Mouse (Mus musculus) skeletal muscle tissue, adult 2 months (tissue): ENCODE results near the gene Srgap3.
"Not testable (repeated sequence)": the region's sequence is repeated elsewhere in the genome, so short reads cannot be mapped to it uniquely, and the experiment has no call there.

Source experiments
- DNase-seq: peaks from one replicate; pipeline ENCODE4 v3.0.0-alpha.2; 2012; ENCODE audit warnings: low read depth, low spot score

Srgap3 gene

GRCm38 (mm10) chr6:112861351-112862297, 85.4 kb downstream of the Srgap3 start:
- DNase-seq: no peak

GRCm38 (mm10) chr6:112860290-112860689, 86.8 kb downstream of the Srgap3 start:
- not testable (repeated sequence) for DNase-seq

GRCm38 (mm10) chr6:112857057-112857456, 90.0 kb downstream of the Srgap3 start:
- DNase-seq: no peak

- DNase-seq: no peak
Measured at GRCm38 (mm10) chr6:112855183-112855582, 91.9 kb downstream of the Srgap3 start.

GRCm38 (mm10) chr6:112852261-112853235, 94.5 kb downstream of the Srgap3 start:
- no peak for DNase-seq

GRCm38 (mm10) chr6:112850745-112851144, 96.3 kb downstream of the Srgap3 start:
- DNase-seq: no peak

GRCm38 (mm10) chr6:112848629-112849180, 98.4 kb downstream of the Srgap3 start:
- DNase-seq: no peak

GRCm38 (mm10) chr6:112846863-112847262, 100.2 kb downstream of the Srgap3 start:
- DNase-seq: no peak

GRCm38 (mm10) chr6:112842426-112842825, 104.6 kb downstream of the Srgap3 start:
- no peak for DNase-seq

- DNase-seq: no peak
Measured at GRCm38 (mm10) chr6:112840400-112840799, 106.7 kb downstream of the Srgap3 start.

GRCm38 (mm10) chr6:112839391-112839790, 107.7 kb downstream of the Srgap3 start:
- peak; percentile 69 for DNase-seq

GRCm38 (mm10) chr6:112838879-112839278, 108.2 kb downstream of the Srgap3 start:
- no peak for DNase-seq

- no peak for DNase-seq
Measured at GRCm38 (mm10) chr6:112836712-112837111, 110.4 kb downstream of the Srgap3 start.

GRCm38 (mm10) chr6:112835413-112835812, 111.7 kb downstream of the Srgap3 start:
- no peak for DNase-seq

- DNase-seq: no peak
Measured at GRCm38 (mm10) chr6:112834430-112834829, 112.6 kb downstream of the Srgap3 start.

GRCm38 (mm10) chr6:112833763-112834162, 113.3 kb downstream of the Srgap3 start:
- DNase-seq: no peak

GRCm38 (mm10) chr6:112829196-112829595, 117.9 kb downstream of the Srgap3 start:
- no peak for DNase-seq

- no peak for DNase-seq
Measured at GRCm38 (mm10) chr6:112828420-112828819, 118.6 kb downstream of the Srgap3 start.

- DNase-seq: no peak
Measured at GRCm38 (mm10) chr6:112825657-112826056, 121.4 kb downstream of the Srgap3 start.

- no peak for DNase-seq
Measured at GRCm38 (mm10) chr6:112823096-112823495, 124.0 kb downstream of the Srgap3 start.

- DNase-seq: no peak
Measured at GRCm38 (mm10) chr6:112820298-112820992, 126.6 kb downstream of the Srgap3 start.
